Mouse (Mus musculus) heart, embryonic 13.5 days (tissue): Measurements from ENCODE around the gene Pard6b. TPM values are rescaled to one million over a fixed set of nuclear protein-coding genes. Genes with fewer than 3 reads are reported as not detected.
A peak's percentile ranks its signal among the peaks of the same experiment; 100 is the strongest.

Experiments used
- ATAC-seq: fragments of 200-750 bp; cut with Nextera tagmentation; 2 replicates; pipeline ENCODE4 v1.8.0; 2017; ENCODE audit warnings: moderate TSS enrichment; ENCODE audit not compliant: insufficient number of reproducible peaks, low FRiP score, low TSS enrichment; ENCODE audit errors: extremely low read depth
- H3K27ac ChIP-seq: fragments of 300-500 bp; sonication (generic); replicated peaks from 2 replicates; pipeline ENCODE4 v1.5.1; 2015; ENCODE audit warnings: moderate library complexity, mild to moderate bottlenecking, inconsistent platforms
- H3K27me3 ChIP-seq: fragments of 300-500 bp; sonication (generic); replicated peaks from 2 replicates; pipeline ENCODE4 v1.6.1; 2015; ENCODE audit warnings: mild to moderate bottlenecking, inconsistent platforms
- H3K36me3 ChIP-seq: fragments of 300-500 bp; sonication (generic); 2 replicates; pipeline ENCODE4 v1.6.1; 2015; ENCODE audit warnings: mild to moderate bottlenecking, inconsistent platforms
- H3K4me1 ChIP-seq: fragments of 300-500 bp; sonication (generic); 2 replicates; pipeline ENCODE4 v1.6.1; 2015; ENCODE audit warnings: inconsistent platforms
- H3K4me2 ChIP-seq: fragments of 300-500 bp; sonication (generic); 2 replicates; pipeline ENCODE4 v1.6.1; 2015; ENCODE audit warnings: inconsistent platforms, mild to moderate bottlenecking, moderate library complexity
- H3K4me3 ChIP-seq: fragments of 300-500 bp; sonication (generic); 2 replicates; pipeline ENCODE4 v1.5.1; 2015; ENCODE audit warnings: moderate library complexity, mild to moderate bottlenecking, inconsistent platforms
- H3K9ac ChIP-seq: fragments of 300-500 bp; sonication (generic); 2 replicates; pipeline ENCODE4 v1.6.1; 2015; ENCODE audit warnings: inconsistent platforms, mild to moderate bottlenecking, moderate library complexity
- H3K9me3 ChIP-seq: fragments of 300-500 bp; sonication (generic); 2 replicates; pipeline ENCODE4 v1.6.1; 2016; ENCODE audit warnings: inconsistent platforms
- WGBS: fragments of 180-500 bp; shearing (Covaris S2); methylation state at CpG from one replicate; pipeline ENCODE4 v1.1.7; 2015; ENCODE audit warnings: mixed read lengths; 5-methylcytosine and 5-hydroxymethylcytosine counted together
- polyA plus RNA-seq: library from polyadenylated mRNA; unstranded; fragments of >200 nt; fragmentation: Nextera tagmentation; extraction: Ambion mirVana; gene quantifications from 2 replicates; pipeline ENCODE4 v1.2.1, GENCODE M21; 2015

Gene Pard6b
- polyA plus RNA-seq, 1 experiment from 2014 or later, result 7.3 TPM

DNA sequence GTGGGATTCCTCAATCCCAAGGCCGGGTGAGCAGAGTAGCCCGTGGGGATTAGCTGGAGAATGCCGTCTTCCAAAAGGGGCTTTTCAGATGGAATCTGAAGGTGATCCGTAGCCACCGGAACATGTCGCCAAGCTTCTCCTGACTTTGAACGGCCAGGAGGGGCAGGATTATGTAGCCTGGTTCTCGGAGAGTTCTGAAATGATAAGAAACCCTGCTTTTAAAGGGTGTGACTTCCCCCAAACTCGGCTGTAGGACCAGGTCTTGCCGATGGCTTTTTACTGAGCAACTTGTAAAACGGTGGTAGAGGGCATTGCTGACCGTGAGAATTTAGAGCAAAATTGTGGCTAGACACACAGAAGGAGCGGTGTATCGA lies 1.1 kb downstream of the Pard6b start:
- 4% methylated on average over 14 of the region's 14 CpGs for WGBS
- Histone ChIP-seq H3K9ac (peak overlapping the region; percentile 89), H3K9me3 (no peaks in the 10 kb centered on the region), H3K4me2 (peak overlapping the region; percentile 94), H3K36me3 (no peaks in the 10 kb centered on the region), H3K27ac (peak overlapping the region; percentile 90), H3K4me3 (peak overlapping the region; percentile 80), H3K27me3 (peaks cover 23% of the 10 kb centered on the region), H3K4me1 (peaks cover 48% of the 10 kb centered on the region)
- ATAC-seq, result no peak

DNA sequence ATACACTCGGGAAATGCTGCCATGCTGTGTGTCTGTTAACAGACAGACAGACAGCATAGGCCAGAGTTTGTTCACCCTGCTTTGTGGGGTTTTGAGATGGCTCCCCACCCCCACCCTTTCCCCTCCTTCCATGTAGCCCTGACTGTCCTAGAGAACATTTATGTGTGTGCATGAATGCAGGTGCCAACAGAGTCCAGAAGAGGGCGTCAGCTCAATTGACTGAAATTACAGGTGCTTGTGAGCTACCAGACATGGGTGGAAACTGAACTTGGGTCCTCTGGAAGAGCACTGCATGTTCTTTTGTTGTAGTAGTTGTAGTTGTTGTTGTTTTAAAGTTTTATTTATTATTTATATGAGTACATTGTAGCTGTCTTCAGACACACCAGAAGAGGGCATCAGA lies 2.8 kb downstream of the Pard6b start:
- Histone ChIP-seq H3K9ac (no peak overlapping the region; the same call in 1 of the 2 replicates), H3K27ac (no peak overlapping the region), H3K4me1 (peaks cover 41% of the 10 kb centered on the region), H3K27me3 (peaks cover 15% of the 10 kb centered on the region), H3K4me3 (no peak overlapping the region), H3K9me3 (no peaks in the 10 kb centered on the region), H3K4me2 (0 out of 2 replicates have a peak overlapping the region, but pooled peaks have one; percentile 94), H3K36me3 (peaks cover 9% of the 10 kb centered on the region)
- no peak for ATAC-seq
- 71% methylated on average over 2 of the region's 2 CpGs for WGBS

DNA sequence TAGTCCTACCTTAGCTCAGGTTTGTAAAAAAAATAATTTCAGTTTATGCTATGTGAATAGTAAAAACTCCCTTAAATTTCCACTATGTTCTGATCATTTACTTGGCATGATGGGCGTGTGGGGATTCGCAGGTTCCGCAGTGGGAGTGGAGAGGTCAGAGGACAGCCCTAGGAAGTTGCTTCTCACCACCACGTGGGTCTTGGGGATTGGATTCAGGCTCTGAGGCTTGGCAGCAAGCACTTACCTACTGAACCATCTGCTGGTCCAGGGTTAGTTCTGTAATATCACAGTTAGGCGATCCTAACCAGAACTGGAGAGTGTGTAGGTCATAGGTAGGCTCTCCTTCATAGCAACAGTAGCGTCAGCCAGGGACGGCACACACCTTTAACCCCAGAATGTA lies 3.4 kb downstream of the Pard6b start:
- ATAC-seq, result no peak
- 88% methylated on average over 7 of the region's 7 CpGs for WGBS
- Histone ChIP-seq H3K36me3 (peaks cover 9% of the 10 kb centered on the region), H3K4me2 (no peak overlapping the region), H3K9me3 (no peaks in the 10 kb centered on the region), H3K27me3 (peaks cover 14% of the 10 kb centered on the region), H3K27ac (no peak overlapping the region), H3K9ac (no peak overlapping the region), H3K4me1 (peaks cover 45% of the 10 kb centered on the region), H3K4me3 (no peak overlapping the region)

DNA sequence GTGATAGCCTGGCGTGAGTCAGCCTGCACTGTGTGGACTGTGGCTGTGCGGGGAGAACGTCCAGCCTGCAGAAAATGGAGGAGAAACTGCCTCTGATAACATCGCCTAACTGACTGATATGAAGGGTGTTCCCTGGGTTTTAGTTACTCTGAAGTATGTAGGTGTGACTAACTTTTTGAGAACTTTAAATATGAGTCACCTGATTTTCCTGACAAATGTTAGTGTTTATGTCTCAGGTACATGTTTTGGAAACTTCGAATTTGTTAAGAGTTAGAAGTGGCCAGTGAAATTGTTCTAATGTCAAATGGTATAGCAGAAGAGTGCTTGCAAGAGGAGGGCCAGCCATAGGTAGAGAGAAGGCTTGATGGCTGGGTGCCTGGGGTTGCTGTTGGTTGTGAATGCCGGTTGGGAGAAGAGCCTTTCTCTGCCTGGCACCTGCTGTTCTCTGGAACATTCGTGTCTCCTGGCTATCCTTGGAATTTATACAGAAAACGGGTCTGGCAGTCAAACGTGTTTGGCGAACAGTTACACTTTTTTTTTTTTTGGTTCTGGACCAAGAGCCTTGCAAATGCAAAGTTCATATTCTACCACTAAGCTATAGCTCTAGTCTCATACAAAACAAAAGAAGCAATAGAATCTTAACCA lies 4.9 kb downstream of the Pard6b start:
- Histone ChIP-seq H3K4me2 (no peak overlapping the region), H3K27ac (no peak overlapping the region), H3K9me3 (no peaks in the 10 kb centered on the region), H3K9ac (no peak overlapping the region), H3K27me3 (peaks cover 14% of the 10 kb centered on the region), H3K4me1 (peaks cover 42% of the 10 kb centered on the region), H3K4me3 (no peak overlapping the region), H3K36me3 (peaks cover 9% of the 10 kb centered on the region)
- no peak for ATAC-seq
- 51% methylated on average over 10 of the region's 10 CpGs for WGBS

DNA sequence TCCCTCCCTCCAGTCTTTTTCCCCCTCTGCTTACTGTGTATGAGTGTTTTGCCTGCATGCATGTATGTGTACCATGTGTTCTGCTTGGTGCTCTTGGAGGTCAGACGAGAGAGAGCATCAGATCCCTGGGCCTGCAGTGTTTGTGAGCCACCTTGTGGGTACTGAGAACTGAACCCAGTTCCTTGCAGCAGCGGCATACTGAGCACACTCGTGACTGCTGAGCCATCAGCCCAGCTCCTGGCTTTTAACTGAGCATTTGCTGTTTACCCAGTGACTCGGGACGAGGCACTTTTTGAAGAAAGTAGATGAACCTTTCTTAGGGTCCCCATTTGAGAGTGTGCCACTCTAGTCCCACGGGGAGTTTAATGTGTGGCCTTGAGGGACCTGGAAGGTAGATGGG lies 5.5 kb downstream of the Pard6b start:
- 62% methylated on average over 6 of the region's 6 CpGs for WGBS

DNA sequence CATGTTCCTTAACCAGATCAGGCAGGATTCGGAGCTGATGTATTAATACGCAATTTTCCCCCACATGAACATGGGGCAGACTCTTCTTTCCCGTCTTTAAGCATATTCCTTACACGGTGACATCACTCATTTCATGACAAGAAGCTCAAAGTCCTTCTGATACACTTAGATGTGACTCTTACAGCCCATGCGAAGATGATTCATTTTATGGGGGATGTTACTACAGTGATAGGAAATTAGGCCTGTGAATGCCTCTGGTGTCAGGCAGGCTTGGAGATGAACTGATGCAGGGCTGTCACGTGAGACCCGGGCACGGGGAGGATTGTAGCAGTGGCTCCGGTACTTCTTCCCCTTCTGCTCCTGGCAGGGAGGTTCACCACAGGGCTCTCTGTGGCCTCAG lies 6.0 kb downstream of the Pard6b start:
- no peak overlapping the region for H3K27ac ChIP-seq
- H3K9ac ChIP-seq, result 0 out of 2 replicates have a peak overlapping the region, but pooled peaks have one; percentile 17
- peaks cover 51% of the 10 kb centered on the region for H3K4me1 ChIP-seq
- H3K4me2 ChIP-seq, result no peak overlapping the region
- H3K36me3 ChIP-seq, result peaks cover 9% of the 10 kb centered on the region
- ATAC-seq, result no peak
- H3K9me3 ChIP-seq, result no peaks in the 10 kb centered on the region
- 70% methylated on average over 9 of the region's 9 CpGs for WGBS
- peaks cover 14% of the 10 kb centered on the region for H3K27me3 ChIP-seq
- no peak overlapping the region for H3K4me3 ChIP-seq

More for the DNA sequence above, 5.5 kb downstream of the Pard6b start:
- Histone ChIP-seq H3K4me2 (no peak overlapping the region), H3K4me1 (peaks cover 46% of the 10 kb centered on the region), H3K36me3 (peaks cover 9% of the 10 kb centered on the region), H3K27ac (no peak overlapping the region), H3K9me3 (no peaks in the 10 kb centered on the region), H3K9ac (no peak overlapping the region), H3K4me3 (no peak overlapping the region), H3K27me3 (peaks cover 14% of the 10 kb centered on the region)
- no peak for ATAC-seq

DNA sequence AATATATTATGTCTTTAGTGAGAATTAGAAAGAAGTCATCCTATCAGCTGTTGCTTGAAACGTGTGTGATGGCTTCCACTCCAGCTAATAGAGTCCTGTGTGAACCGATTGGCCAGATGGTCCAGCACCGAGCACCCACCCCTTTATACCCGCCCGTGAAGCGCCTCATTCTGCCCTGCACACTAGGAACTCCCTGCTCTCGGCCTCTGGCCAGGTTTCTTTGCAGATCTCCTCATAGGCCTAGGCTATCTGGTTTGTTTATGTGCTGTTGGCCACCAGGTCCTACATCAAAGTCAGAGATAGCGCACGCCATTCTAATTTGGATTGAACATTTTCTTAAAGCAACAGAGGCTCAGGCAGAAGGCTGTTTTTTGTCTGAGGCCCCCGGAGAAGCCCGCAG lies 10.8 kb downstream of the Pard6b start:
- 49% methylated on average over 11 of the region's 11 CpGs for WGBS
- H3K27ac ChIP-seq, result no peak overlapping the region

DNA sequence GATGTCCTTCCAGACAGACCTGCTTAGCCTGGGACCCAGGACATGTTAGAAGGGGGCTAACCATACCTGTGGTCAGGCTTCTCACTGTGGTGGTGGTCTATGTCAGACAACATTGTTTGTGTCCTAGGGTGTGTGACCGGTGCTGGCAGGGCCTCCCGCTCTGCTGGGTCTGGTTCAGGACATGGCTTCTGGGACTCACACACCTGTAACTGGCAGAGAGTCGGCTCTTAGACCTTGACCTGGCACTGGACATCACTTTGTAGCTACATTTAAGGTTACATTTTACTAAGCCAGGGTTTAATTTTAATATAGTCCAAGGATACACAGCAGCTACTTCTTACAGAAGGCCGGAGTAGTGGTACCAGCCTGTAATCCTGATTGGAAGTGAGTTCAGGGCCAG lies 12.3 kb downstream of the Pard6b start:
- Histone ChIP-seq H3K4me1 (peaks cover 62% of the 10 kb centered on the region), H3K4me3 (no peak overlapping the region), H3K4me2 (no peak overlapping the region), H3K9me3 (no peaks in the 10 kb centered on the region), H3K9ac (no peak overlapping the region), H3K27me3 (no peaks in the 10 kb centered on the region), H3K27ac (no peak overlapping the region), H3K36me3 (peaks cover under 1% of the 10 kb centered on the region)
- 89% methylated on average over 4 of the region's 4 CpGs for WGBS
- ATAC-seq, result no peak

More for the DNA sequence above, 10.8 kb downstream of the Pard6b start:
- no peak overlapping the region for H3K4me2 ChIP-seq
- peak overlapping the region; percentile 37; the same call in 1 of the 2 replicates for H3K9ac ChIP-seq
- H3K27me3 ChIP-seq, result no peaks in the 10 kb centered on the region
- H3K4me1 ChIP-seq, result peaks cover 55% of the 10 kb centered on the region
- no peaks in the 10 kb centered on the region for H3K9me3 ChIP-seq
- no peak overlapping the region for H3K4me3 ChIP-seq
- no peak for ATAC-seq
- H3K36me3 ChIP-seq, result peaks cover 9% of the 10 kb centered on the region

DNA sequence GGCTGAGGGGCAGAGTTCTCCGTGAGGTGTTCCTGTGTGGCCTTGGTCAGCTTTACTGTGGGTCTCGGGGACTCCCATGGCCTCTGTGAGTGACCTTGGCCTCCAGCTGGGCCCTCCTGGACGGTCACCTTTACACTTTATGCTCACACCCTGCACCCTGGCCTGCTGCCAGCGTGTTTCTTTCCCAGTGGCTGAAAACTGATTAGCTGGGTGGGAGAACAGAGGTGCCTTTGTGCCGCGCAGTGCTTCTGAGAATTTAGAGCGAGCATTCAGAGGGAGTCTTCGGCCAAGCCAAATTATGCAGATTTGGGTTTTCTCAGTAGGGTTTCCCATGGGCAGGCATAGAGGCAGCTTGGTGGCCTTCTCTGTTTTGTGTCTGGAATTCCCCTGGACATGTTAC lies 14.3 kb downstream of the Pard6b start:
- H3K4me1 ChIP-seq, result peaks cover 54% of the 10 kb centered on the region
- no peaks in the 10 kb centered on the region for H3K9me3 ChIP-seq
- peak overlapping the region; percentile 12; the same call in 1 of the 2 replicates for H3K4me2 ChIP-seq
- H3K9ac ChIP-seq, result peak overlapping the region; percentile 50
- no peak overlapping the region for H3K4me3 ChIP-seq
- 29% methylated on average over 8 of the region's 8 CpGs for WGBS
- H3K27ac ChIP-seq, result peak overlapping the region; percentile 81
- peaks cover 18% of the 10 kb centered on the region for H3K36me3 ChIP-seq
- H3K27me3 ChIP-seq, result no peaks in the 10 kb centered on the region
- ATAC-seq, result no peak

DNA sequence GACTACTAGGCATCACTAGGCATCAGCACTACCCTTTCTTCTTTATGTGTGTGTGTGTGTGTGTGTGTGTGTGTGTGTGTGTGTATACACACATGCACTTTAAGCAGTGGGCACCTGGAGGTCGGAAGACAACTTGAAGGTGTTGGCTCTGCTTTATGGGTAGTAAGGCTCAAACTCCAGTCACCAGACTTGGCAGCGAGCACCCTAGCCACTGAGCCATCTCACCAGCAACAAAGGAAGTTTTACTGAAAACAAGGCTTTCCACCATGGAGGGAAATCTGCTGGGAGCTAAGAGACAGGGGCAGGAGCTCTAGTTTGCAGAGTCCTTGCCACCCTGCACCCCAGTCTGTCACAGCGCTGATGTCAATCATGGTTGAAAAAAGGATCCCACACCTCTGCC lies 15.7 kb downstream of the Pard6b start:
- Histone ChIP-seq H3K36me3 (peaks cover 21% of the 10 kb centered on the region), H3K9me3 (no peaks in the 10 kb centered on the region), H3K4me1 (peaks cover 48% of the 10 kb centered on the region), H3K27me3 (no peaks in the 10 kb centered on the region), H3K27ac (no peak overlapping the region), H3K9ac (no peak overlapping the region; the same call in 1 of the 2 replicates), H3K4me3 (no peak overlapping the region), H3K4me2 (no peak overlapping the region)
- no peak for ATAC-seq
- WGBS, result 69% methylated on average over 3 of the region's 3 CpGs

DNA sequence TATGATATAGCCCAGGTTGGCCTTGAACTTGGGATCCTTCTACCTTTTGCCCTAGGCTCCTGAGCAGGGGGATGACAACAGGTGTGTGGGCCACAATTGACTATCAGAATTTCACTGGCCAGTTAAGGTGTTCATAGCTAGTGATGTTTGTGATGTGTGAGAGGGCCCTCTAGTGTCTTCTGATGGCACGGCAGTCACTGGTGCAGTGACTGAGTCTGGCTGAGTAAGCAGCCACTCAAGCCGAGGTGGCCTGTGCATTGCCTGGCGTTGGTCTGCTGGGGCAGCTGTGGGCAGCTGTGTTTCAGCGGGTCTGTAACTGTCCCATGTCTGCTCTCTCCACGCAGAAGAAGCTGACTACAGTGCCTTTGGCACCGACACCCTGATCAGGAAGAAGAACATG lies 17.2 kb downstream of the Pard6b start:
- H3K9me3 ChIP-seq, result no peaks in the 10 kb centered on the region
- H3K36me3 ChIP-seq, result peaks cover 21% of the 10 kb centered on the region
- ATAC-seq, result no peak
- H3K27ac ChIP-seq, result no peak overlapping the region
- H3K9ac ChIP-seq, result no peak overlapping the region
- H3K27me3 ChIP-seq, result no peaks in the 10 kb centered on the region
- WGBS, result 32% methylated on average over 6 of the region's 6 CpGs
- H3K4me1 ChIP-seq, result peaks cover 40% of the 10 kb centered on the region
- H3K4me3 ChIP-seq, result no peak overlapping the region
- no peak overlapping the region for H3K4me2 ChIP-seq

DNA sequence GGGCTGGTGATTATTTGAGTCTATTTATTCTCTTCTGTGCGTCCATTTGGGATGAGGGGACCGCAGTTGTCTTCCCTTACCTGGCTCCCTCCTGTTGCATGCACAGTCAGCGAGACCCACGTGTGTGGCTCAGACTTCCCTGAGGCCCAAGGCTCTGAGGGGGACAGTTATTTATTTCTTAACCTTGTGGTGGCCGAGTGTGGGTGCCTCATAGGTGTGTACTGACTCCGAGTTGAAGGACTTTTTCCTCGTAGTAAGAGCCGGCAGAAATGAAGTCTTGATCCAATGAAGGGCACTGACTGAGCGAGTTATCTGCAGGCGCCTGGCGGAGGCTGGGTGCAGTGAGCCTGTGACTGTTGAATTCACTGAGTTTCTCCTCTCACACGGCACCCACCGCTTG lies 19.2 kb downstream of the Pard6b start:
- no peak overlapping the region for H3K27ac ChIP-seq
- no peak for ATAC-seq
- no peaks in the 10 kb centered on the region for H3K9me3 ChIP-seq
- peaks cover 21% of the 10 kb centered on the region for H3K36me3 ChIP-seq
- no peak overlapping the region for H3K9ac ChIP-seq
- H3K27me3 ChIP-seq, result no peaks in the 10 kb centered on the region
- no peak overlapping the region for H3K4me2 ChIP-seq
- whole genome bisulfite sequencing, result 67% methylated on average over 13 of the region's 13 CpGs
- H3K4me1 ChIP-seq, result peaks cover 26% of the 10 kb centered on the region
- H3K4me3 ChIP-seq, result no peak overlapping the region
